Comparison of ENCODE assay signal across 8 mouse cellular contexts in the genomic region with DNA sequence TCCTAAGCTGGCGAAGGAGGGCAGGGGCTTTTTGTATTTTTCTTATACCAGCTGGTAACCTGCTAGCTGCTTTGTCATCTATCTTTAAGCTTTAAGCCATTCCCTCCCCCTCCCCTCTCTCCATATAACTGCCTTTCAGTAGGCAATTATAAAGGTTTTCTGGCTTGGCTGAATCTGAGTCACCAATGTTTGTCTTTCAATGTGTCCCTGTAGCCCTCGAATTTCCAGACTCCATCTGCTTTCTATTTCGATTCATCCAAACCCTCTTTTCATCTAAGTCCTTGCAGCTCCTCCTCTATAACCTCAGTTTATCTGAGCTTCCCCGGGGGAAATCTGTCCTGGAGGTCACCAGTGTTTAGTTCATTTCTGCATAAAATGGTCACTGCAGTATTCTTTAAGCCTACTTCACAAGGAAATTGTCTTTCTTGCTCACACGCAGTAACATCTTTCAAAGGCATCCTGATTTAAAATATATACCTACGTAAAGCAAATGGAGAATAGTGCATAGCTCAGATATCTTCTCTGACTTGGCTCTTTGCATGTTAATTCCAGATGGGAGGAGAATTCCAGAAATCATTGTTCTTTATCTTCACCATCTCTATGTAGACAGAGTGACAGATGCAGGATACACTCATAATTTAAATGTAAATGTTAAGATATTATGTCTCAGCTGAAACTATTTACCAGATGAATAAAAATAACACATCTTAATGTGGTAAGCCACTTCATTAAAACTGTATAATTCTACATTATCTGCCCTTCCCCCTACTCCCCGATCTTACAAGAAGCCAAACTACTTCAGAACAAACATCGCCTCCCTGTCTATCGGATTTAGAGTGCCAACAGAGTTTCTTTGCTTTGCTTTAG.
DNase-seq lines count a peak whose midpoint lies in the region; ATAC-seq and TF ChIP-seq lines count a peak whose summit lies in the region.

No protein-coding gene starts in this region.

- TF ChIP-seq EP300 in lung, postnatal 0 days (IDR thresholded peaks at IDR 0.05), result no peak

- no peak for DNase-seq in gastrocnemius, adult 2 months
- DNase-seq in gastrocnemius, postnatal 14 days, result no peak
- peak; percentile 14 for DNase-seq in lung, postnatal 0 days (ENCODE audit: low spot score)
- no peak for DNase-seq in lung, adult 2 months
- peak; percentile 26 for DNase-seq in mesoderm, embryonic 11.5 days (ENCODE audit: low read depth, low spot score)
- no peak for DNase-seq in cerebellum, adult 8-10 months

- intact Hi-C loops in gastrocnemius, adult 2 months (cut with DNase I), result no loop called here
- intact Hi-C loops in gastrocnemius, postnatal 14 days (cut with DNase I; ENCODE audit: low total_unique reads), result no loop called here

- H3K27me3 ChIP-seq in lung, postnatal 0 days (replicated peaks; ENCODE audit: insufficient read depth, low read length), result no peaks in the 10 kb centered on the region
- H3K27me3 ChIP-seq in embryonic facial prominence, embryonic 13.5 days, result no peaks in the 10 kb centered on the region
- no peaks in the 10 kb centered on the region for H3K27me3 ChIP-seq in intestine, embryonic 15.5 days (replicated peaks)

- H3K4me2 ChIP-seq in lung, postnatal 0 days (replicated peaks; ENCODE audit: low read depth, low read length), result 0 out of 2 replicates have a peak overlapping the region, but pooled peaks have one; percentile 1
- peak overlapping the region; percentile 41 for H3K4me2 ChIP-seq in embryonic facial prominence, embryonic 13.5 days
- H3K4me2 ChIP-seq in intestine, embryonic 15.5 days (replicated peaks), result no peak overlapping the region

- ATAC-seq in lung, postnatal 0 days, result no peak
- ATAC-seq in embryonic facial prominence, embryonic 13.5 days (ENCODE audit: insufficient number of reproducible peaks, insufficient read depth, low FRiP score, low TSS enrichment, low read depth), result no peak
- ATAC-seq in intestine, embryonic 15.5 days, result no peak

- no peaks in the 10 kb centered on the region for H3K36me3 ChIP-seq in lung, postnatal 0 days (ENCODE audit: insufficient read depth, low read length)
- no peaks in the 10 kb centered on the region for H3K36me3 ChIP-seq in embryonic facial prominence, embryonic 13.5 days
- no peaks in the 10 kb centered on the region for H3K36me3 ChIP-seq in intestine, embryonic 15.5 days

- H3K9ac ChIP-seq in lung, postnatal 0 days (replicated peaks; ENCODE audit: low read depth), result no peak overlapping the region
- H3K9ac ChIP-seq in embryonic facial prominence, embryonic 13.5 days, result no peak overlapping the region
- no peak overlapping the region for H3K9ac ChIP-seq in intestine, embryonic 15.5 days

- H3K4me3 ChIP-seq in gastrocnemius, adult 2 months, result no peak overlapping the region
- no peak overlapping the region for H3K4me3 ChIP-seq in lung, postnatal 0 days (ENCODE audit: low read depth, low read length)
- H3K4me3 ChIP-seq in lung, adult 2 months (replicated peaks; ENCODE audit: extremely low read depth, low read depth, low read length), result no peak overlapping the region
- H3K4me3 ChIP-seq in embryonic facial prominence, embryonic 13.5 days, result no peak overlapping the region
- no peak overlapping the region for H3K4me3 ChIP-seq in intestine, embryonic 15.5 days (replicated peaks)

- TF ChIP-seq CTCF in gastrocnemius, adult 2 months (IDR thresholded peaks at IDR 0.05), result no peak
- TF ChIP-seq CTCF in lung, postnatal 0 days (IDR thresholded peaks at IDR 0.05), result no peak
- TF ChIP-seq CTCF in lung, adult 2 months (IDR thresholded peaks at IDR 0.05; ENCODE audit: insufficient read depth, low read length), result no peak

- H3K4me1 ChIP-seq in lung, postnatal 0 days (ENCODE audit: insufficient read depth, low read depth, low read length), result no peaks in the 10 kb centered on the region; the same call in 1 of the 2 replicates
- no peaks in the 10 kb centered on the region; the same call in 1 of the 2 replicates for H3K4me1 ChIP-seq in lung, adult 2 months (ENCODE audit: control insufficient read depth, insufficient read depth, low read length)
- H3K4me1 ChIP-seq in embryonic facial prominence, embryonic 13.5 days, result peaks cover 16% of the 10 kb centered on the region
- no peaks in the 10 kb centered on the region for H3K4me1 ChIP-seq in intestine, embryonic 15.5 days (replicated peaks)

- no peaks in the 10 kb centered on the region for H3K9me3 ChIP-seq in lung, postnatal 0 days (ENCODE audit: low read length)
- H3K9me3 ChIP-seq in embryonic facial prominence, embryonic 13.5 days, result no peaks in the 10 kb centered on the region
- H3K9me3 ChIP-seq in intestine, embryonic 15.5 days, result no peaks in the 10 kb centered on the region

- 38% methylated on average over 9 of the region's 9 CpGs for WGBS in lung, postnatal 0 days
- 44% methylated on average over 9 of the region's 9 CpGs for whole genome bisulfite sequencing in lung, adult 2 months
- 17% methylated on average over 9 of the region's 9 CpGs for WGBS in embryonic facial prominence, embryonic 13.5 days
- WGBS in intestine, embryonic 15.5 days, result 53% methylated on average over 9 of the region's 9 CpGs

- peak overlapping the region; percentile 24; the same call in 1 of the 2 replicates for H3K27ac ChIP-seq in gastrocnemius, adult 2 months
- H3K27ac ChIP-seq in lung, postnatal 0 days (ENCODE audit: low read length), result no peak overlapping the region
- H3K27ac ChIP-seq in embryonic facial prominence, embryonic 13.5 days, result peak overlapping the region; percentile 48; the same call in 1 of the 2 replicates
- H3K27ac ChIP-seq in intestine, embryonic 15.5 days, result no peak overlapping the region

- no peak for TF ChIP-seq POLR2A in lung, adult 2 months (IDR thresholded peaks at IDR 0.05; ENCODE audit: borderline replicate concordance, extremely low read depth, low read depth, low read length)

Comparison
In these comparisons a context has a peak if more than half of its experiments do, and no peak if none do; other contexts are left out.
1. DNase-seq: peak in lung, postnatal 0 days (single experiment) and mesoderm, embryonic 11.5 days (single experiment); none in gastrocnemius, adult 2 months (single experiment), gastrocnemius, postnatal 14 days (single experiment), lung, adult 2 months (single experiment) and cerebellum, adult 8-10 months (single experiment).
2. H3K27ac ChIP-seq: peak in gastrocnemius, adult 2 months (single experiment) and embryonic facial prominence, embryonic 13.5 days (single experiment); none in lung, postnatal 0 days (single experiment) and intestine, embryonic 15.5 days (single experiment).